Mouse (Mus musculus) E14TG2a.4 (cell line): ENCODE results near the gene Megf11.

Source experiments
- H3K27me3 ChIP-seq: 2 replicates; pipeline ENCODE4 v1.6.1; 2014; ENCODE audit warnings: low read length, control low read depth; ENCODE audit not compliant: insufficient read depth
- H3K36me3 ChIP-seq: 2 replicates; pipeline ENCODE4 v1.6.1; 2014; ENCODE audit warnings: low read length, control low read depth; ENCODE audit not compliant: insufficient read depth
- H3K4me1 ChIP-seq: replicated peaks from 2 replicates; pipeline ENCODE4 v1.6.1; 2014; ENCODE audit warnings: low read depth, low read length, control low read depth
- H3K4me3 ChIP-seq: replicated peaks from 2 replicates; pipeline ENCODE4 v1.5.1; 2014; ENCODE audit warnings: mild to moderate bottlenecking, low read length
- H3K9me3 ChIP-seq: 2 replicates; pipeline ENCODE4 v1.6.1; 2014; ENCODE audit warnings: low read length, control low read depth
- CTCF ChIP-seq: conservative IDR thresholded peaks from 2 replicates; pipeline ENCODE4 v1.5.1; 2014; ENCODE audit warnings: low read length
- NANOG ChIP-seq: IDR thresholded peaks from 2 replicates; pipeline ENCODE4 v1.6.1; 2014; ENCODE audit warnings: borderline replicate concordance, low read length, mixed read lengths
- POU5F1 ChIP-seq: IDR thresholded peaks from 2 replicates; pipeline ENCODE4 v1.6.1; 2014; ENCODE audit warnings: low read length, borderline replicate concordance

The Megf11 gene

GRCm38 (mm10) chr9:64507207-64507517 is 121.7 kb downstream of the Megf11 start:
- TF ChIP-seq POU5F1 = no peak
- no peak for TF ChIP-seq NANOG
- no peak for TF ChIP-seq CTCF
- Histone ChIP-seq H3K4me1 (peaks cover 14% of the 10 kb centered on the region), H3K4me3 (no peak overlapping the region), H3K9me3 (no peaks in the 10 kb centered on the region), H3K36me3 (peaks cover 21% of the 10 kb centered on the region; the same call in 1 of the 2 replicates), H3K27me3 (no peaks in the 10 kb centered on the region)

DNA sequence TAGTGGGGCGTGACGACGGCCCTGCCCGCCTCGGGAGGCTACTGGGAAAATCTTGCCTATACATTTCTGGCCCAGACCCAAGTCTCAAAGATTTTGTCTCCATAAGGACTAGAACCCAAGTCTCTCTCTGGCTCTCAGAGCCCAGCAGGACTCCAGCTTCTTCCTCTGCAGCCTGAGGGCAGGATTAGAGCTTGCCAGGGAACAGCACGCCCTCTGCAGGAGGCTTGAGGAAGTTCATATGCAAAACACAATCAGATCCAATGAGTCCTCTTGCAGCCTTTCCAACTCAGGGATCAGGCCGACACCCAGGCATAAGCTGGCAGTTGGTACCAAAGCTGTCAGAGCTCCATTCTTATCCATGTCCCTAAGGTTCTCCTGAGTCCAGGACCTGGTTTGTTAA is 122.6 kb downstream of the Megf11 start:
- TF ChIP-seq NANOG = no peak
- peak; percentile 82 for TF ChIP-seq CTCF
- TF ChIP-seq POU5F1 = no peak
- 0 out of 2 replicates have a peak, but pooled peaks cover 21% of the 10 kb centered on the region for H3K36me3 ChIP-seq
- H3K27me3 ChIP-seq = no peaks in the 10 kb centered on the region
- H3K9me3 ChIP-seq = no peaks in the 10 kb centered on the region
- H3K4me1 ChIP-seq = peaks cover 19% of the 10 kb centered on the region
- no peak overlapping the region for H3K4me3 ChIP-seq

- TF ChIP-seq NANOG (no peak), CTCF (no peak), POU5F1 (no peak)
- H3K4me3 ChIP-seq = no peak overlapping the region
- H3K36me3 ChIP-seq = 0 out of 2 replicates have a peak, but pooled peaks cover 9% of the 10 kb centered on the region
- H3K9me3 ChIP-seq = peaks cover 2% of the 10 kb centered on the region; the same call in 1 of the 2 replicates
- peaks cover 26% of the 10 kb centered on the region for H3K4me1 ChIP-seq
- no peaks in the 10 kb centered on the region for H3K27me3 ChIP-seq
Observed at GRCm38 (mm10) chr9:64514826-64515225, 129.4 kb downstream of the Megf11 start.

GRCm38 (mm10) chr9:64519921-64520746 is 134.7 kb downstream of the Megf11 start:
- no peaks in the 10 kb centered on the region for H3K27me3 ChIP-seq
- H3K4me3 ChIP-seq = no peak overlapping the region
- peaks cover 9% of the 10 kb centered on the region; the same call in 1 of the 2 replicates for H3K9me3 ChIP-seq
- TF ChIP-seq CTCF = no peak
- no peak for TF ChIP-seq POU5F1
- no peak for TF ChIP-seq NANOG
- 0 out of 2 replicates have a peak, but pooled peaks cover 5% of the 10 kb centered on the region for H3K36me3 ChIP-seq
- H3K4me1 ChIP-seq = peaks cover 13% of the 10 kb centered on the region; the same call in 1 of the 2 replicates

DNA sequence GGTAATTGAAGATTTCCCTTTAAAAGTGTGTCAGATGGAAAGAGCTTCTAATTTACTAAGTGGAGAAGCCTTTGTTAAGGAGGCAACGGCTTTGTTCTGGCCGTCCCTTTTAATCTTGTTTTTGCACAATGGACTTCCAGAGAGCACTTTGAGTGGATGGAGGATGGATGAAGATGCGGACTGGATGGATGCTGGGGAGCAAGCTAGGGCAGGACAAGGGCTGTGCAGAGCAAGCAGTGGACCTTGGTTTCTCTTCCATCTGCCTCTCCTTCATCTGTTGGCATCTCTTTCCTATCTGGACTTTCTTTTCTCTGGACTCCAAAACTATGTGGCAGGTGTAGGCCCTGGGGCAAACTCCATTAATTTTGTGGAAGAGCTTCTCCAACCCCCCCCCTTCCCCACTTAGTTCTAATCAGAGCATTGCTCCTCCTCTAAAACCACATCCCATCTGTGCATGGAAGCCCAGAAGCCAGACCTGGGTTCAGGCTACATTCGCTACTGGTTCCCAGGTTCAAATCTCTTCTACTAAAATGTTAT is 135.4 kb downstream of the Megf11 start:
- no peak overlapping the region for H3K4me3 ChIP-seq
- peaks cover 11% of the 10 kb centered on the region; the same call in 1 of the 2 replicates for H3K4me1 ChIP-seq
- H3K36me3 ChIP-seq = 0 out of 2 replicates have a peak, but pooled peaks cover 5% of the 10 kb centered on the region
- peaks cover 9% of the 10 kb centered on the region; the same call in 1 of the 2 replicates for H3K9me3 ChIP-seq
- TF ChIP-seq NANOG (no peak), POU5F1 (no peak), CTCF (no peak)
- no peaks in the 10 kb centered on the region for H3K27me3 ChIP-seq

DNA sequence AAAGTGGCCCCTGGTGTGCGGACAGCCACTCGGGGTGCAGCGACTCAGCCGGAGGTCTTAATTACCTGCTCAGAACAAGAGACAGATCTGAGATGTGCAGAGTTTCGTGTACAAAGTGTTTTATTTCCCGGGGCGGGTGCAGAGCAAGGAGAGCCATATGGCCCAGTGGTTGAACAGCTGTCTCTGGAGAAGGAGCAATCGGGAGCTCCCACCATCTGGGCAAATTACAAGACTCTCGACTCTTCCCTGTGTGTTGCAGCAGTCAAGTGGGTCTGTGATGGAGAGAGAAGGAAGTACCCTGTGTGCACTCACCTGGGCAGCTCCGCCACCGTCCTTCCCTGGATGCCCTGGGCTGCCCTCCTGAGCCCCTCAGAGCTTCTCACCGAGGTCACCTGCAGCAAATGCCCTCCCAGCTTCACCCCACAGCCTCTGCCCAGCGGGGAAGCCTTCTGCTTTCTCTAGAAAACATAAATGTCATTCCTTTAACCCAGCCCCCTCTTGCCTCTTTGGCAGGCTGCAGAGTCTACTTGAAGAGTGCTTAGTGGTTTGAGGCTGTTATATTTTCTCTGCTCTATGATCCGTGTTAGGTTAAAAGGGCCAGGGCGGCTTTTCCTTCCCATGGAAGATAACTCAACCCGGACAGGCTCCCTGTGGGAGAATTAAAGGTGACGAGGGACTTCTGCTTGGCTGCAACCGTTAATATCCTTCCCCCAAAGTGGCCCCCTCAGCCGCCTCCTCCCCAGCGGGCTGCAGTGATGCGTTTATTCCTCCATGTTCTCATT is 138.0 kb downstream of the Megf11 start:
- 0 out of 2 replicates have a peak, but pooled peaks cover 5% of the 10 kb centered on the region for H3K36me3 ChIP-seq
- peaks cover 9% of the 10 kb centered on the region; the same call in 1 of the 2 replicates for H3K9me3 ChIP-seq
- no peaks in the 10 kb centered on the region for H3K27me3 ChIP-seq
- H3K4me1 ChIP-seq = peaks cover 11% of the 10 kb centered on the region; the same call in 1 of the 2 replicates
- no peak for TF ChIP-seq POU5F1
- TF ChIP-seq NANOG = no peak
- TF ChIP-seq CTCF = no peak
- no peak overlapping the region for H3K4me3 ChIP-seq

GRCm38 (mm10) chr9:64528061-64528460 is 142.6 kb downstream of the Megf11 start:
- Histone ChIP-seq H3K4me3 (no peak overlapping the region), H3K27me3 (no peaks in the 10 kb centered on the region), H3K4me1 (peaks cover 9% of the 10 kb centered on the region; the same call in 1 of the 2 replicates), H3K36me3 (no peaks in the 10 kb centered on the region), H3K9me3 (no peaks in the 10 kb centered on the region)
- TF ChIP-seq POU5F1 (no peak), CTCF (no peak), NANOG (no peak)

- Histone ChIP-seq H3K4me3 (no peak overlapping the region), H3K4me1 (peaks cover 7% of the 10 kb centered on the region; the same call in 1 of the 2 replicates), H3K9me3 (no peaks in the 10 kb centered on the region), H3K36me3 (no peaks in the 10 kb centered on the region), H3K27me3 (no peaks in the 10 kb centered on the region)
- TF ChIP-seq CTCF (no peak), POU5F1 (no peak), NANOG (no peak)
Observed at GRCm38 (mm10) chr9:64528595-64528994, 143.2 kb downstream of the Megf11 start.
